Mouse (Mus musculus): Measurements from ENCODE around the gene C130050O18Rik. TPM values are rescaled to one million over a fixed set of nuclear protein-coding genes. Genes with fewer than 3 reads are reported as not detected.

Gene C130050O18Rik
- polyA plus RNA-seq, 1 experiment: 0.20 TPM

GRCm38 (mm10) chr5:139410056-139410455 lies 5.0 kb downstream of the C130050O18Rik start:
- Histone ChIP-seq H3K79me2 (ENCODE audit: control insufficient read depth, insufficient read depth) (no peaks in the 10 kb centered on the region), H3K36me3 (ENCODE audit: control insufficient read depth, insufficient read depth) (no peaks in the 10 kb centered on the region), H3ac (ENCODE audit: control insufficient read depth, insufficient read length, low read depth) (no peak overlapping the region), H3K79me3 (ENCODE audit: low read depth) (no peaks in the 10 kb centered on the region), H3K27me3 (ENCODE audit: control insufficient read depth, insufficient read depth, insufficient read length) (no peaks in the 10 kb centered on the region), H3K4me3 (ENCODE audit: insufficient read depth, poor library complexity, severe bottlenecking) (no peak overlapping the region)
- TF ChIP-seq MYOG (IDR thresholded peaks at IDR 0.05; ENCODE audit: control insufficient read depth, extremely low read depth, insufficient read length): no peak

GRCm38 (mm10) chr5:139411117-139411516 lies 6.0 kb downstream of the C130050O18Rik start:
- Histone ChIP-seq H3K4me3 (ENCODE audit: insufficient read depth, poor library complexity, severe bottlenecking) (no peak overlapping the region), H3K27me3 (ENCODE audit: control insufficient read depth, insufficient read depth, insufficient read length) (no peaks in the 10 kb centered on the region), H3K36me3 (ENCODE audit: control insufficient read depth, insufficient read depth) (no peaks in the 10 kb centered on the region), H3ac (ENCODE audit: control insufficient read depth, insufficient read length, low read depth) (no peak overlapping the region), H3K79me3 (ENCODE audit: low read depth) (no peaks in the 10 kb centered on the region), H3K79me2 (ENCODE audit: control insufficient read depth, insufficient read depth) (no peaks in the 10 kb centered on the region)
- TF ChIP-seq MYOG (IDR thresholded peaks at IDR 0.05; ENCODE audit: control insufficient read depth, extremely low read depth, insufficient read length) (no peak), FOSL1 (IDR thresholded peaks at IDR 0.05; ENCODE audit: insufficient read depth, low read length, poor library complexity, severe bottlenecking) (no peak), MYOD1 (IDR thresholded peaks at IDR 0.05; ENCODE audit: control insufficient read depth, insufficient read length, low read depth) (no peak), MAX (IDR thresholded peaks at IDR 0.05) (no peak), CTCF (IDR thresholded peaks at IDR 0.05; ENCODE audit: control insufficient read depth, insufficient read depth, insufficient read length) (no peak), CEBPB (IDR thresholded peaks at IDR 0.05; ENCODE audit: low read depth) (no peak), USF1 (IDR thresholded peaks at IDR 0.05; ENCODE audit: low read depth) (no peak)

- no peak overlapping the region for H3ac ChIP-seq (ENCODE audit: control insufficient read depth, insufficient read length, low read depth)
- TF ChIP-seq MYOD1 (IDR thresholded peaks at IDR 0.05; ENCODE audit: control insufficient read depth, insufficient read length, low read depth) (no peak), FOSL1 (IDR thresholded peaks at IDR 0.05; ENCODE audit: insufficient read depth, low read length, poor library complexity, severe bottlenecking) (no peak), MYOG (IDR thresholded peaks at IDR 0.05; ENCODE audit: control insufficient read depth, extremely low read depth, insufficient read length) (no peak)
- H3K79me3 ChIP-seq (ENCODE audit: low read depth): no peaks in the 10 kb centered on the region
- H3K27me3 ChIP-seq (ENCODE audit: control insufficient read depth, insufficient read depth, insufficient read length): no peaks in the 10 kb centered on the region
- H3K4me3 ChIP-seq (ENCODE audit: insufficient read depth, poor library complexity, severe bottlenecking): no peak overlapping the region
- H3K36me3 ChIP-seq (ENCODE audit: control insufficient read depth, insufficient read depth): no peaks in the 10 kb centered on the region
- H3K79me2 ChIP-seq (ENCODE audit: control insufficient read depth, insufficient read depth): no peaks in the 10 kb centered on the region
Observed at GRCm38 (mm10) chr5:139411665-139412314, 6.7 kb downstream of the C130050O18Rik start.

- Histone ChIP-seq H3K4me3 (ENCODE audit: insufficient read depth, poor library complexity, severe bottlenecking) (no peak overlapping the region), H3K79me2 (ENCODE audit: control insufficient read depth, insufficient read depth) (no peaks in the 10 kb centered on the region), H3ac (ENCODE audit: control insufficient read depth, insufficient read length, low read depth) (no peak overlapping the region), H3K79me3 (ENCODE audit: low read depth) (no peaks in the 10 kb centered on the region), H3K36me3 (ENCODE audit: control insufficient read depth, insufficient read depth) (no peaks in the 10 kb centered on the region), H3K27me3 (ENCODE audit: control insufficient read depth, insufficient read depth, insufficient read length) (no peaks in the 10 kb centered on the region)
- TF ChIP-seq FOSL1 (IDR thresholded peaks at IDR 0.05; ENCODE audit: insufficient read depth, low read length, poor library complexity, severe bottlenecking): no peak
- TF ChIP-seq USF1 (IDR thresholded peaks at IDR 0.05; ENCODE audit: low read depth): no peak
- TF ChIP-seq CTCF (IDR thresholded peaks at IDR 0.05; ENCODE audit: control insufficient read depth, insufficient read depth, insufficient read length): no peak
- TF ChIP-seq MYOD1 (IDR thresholded peaks at IDR 0.05; ENCODE audit: control insufficient read depth, insufficient read length, low read depth): no peak
- TF ChIP-seq MYOG (IDR thresholded peaks at IDR 0.05; ENCODE audit: control insufficient read depth, extremely low read depth, insufficient read length): no peak
- TF ChIP-seq CEBPB (IDR thresholded peaks at IDR 0.05; ENCODE audit: low read depth): no peak
- TF ChIP-seq MAX (IDR thresholded peaks at IDR 0.05): no peak
Observed at GRCm38 (mm10) chr5:139413545-139413944, 8.5 kb downstream of the C130050O18Rik start.

GRCm38 (mm10) chr5:139415001-139415400 lies 9.9 kb downstream of the C130050O18Rik start:
- Histone ChIP-seq H3K79me2 (ENCODE audit: control insufficient read depth, insufficient read depth) (no peaks in the 10 kb centered on the region), H3K36me3 (ENCODE audit: control insufficient read depth, insufficient read depth) (no peaks in the 10 kb centered on the region), H3ac (ENCODE audit: control insufficient read depth, insufficient read length, low read depth) (no peak overlapping the region), H3K4me3 (ENCODE audit: insufficient read depth, poor library complexity, severe bottlenecking) (no peak overlapping the region), H3K79me3 (ENCODE audit: low read depth) (no peaks in the 10 kb centered on the region), H3K27me3 (ENCODE audit: control insufficient read depth, insufficient read depth, insufficient read length) (no peaks in the 10 kb centered on the region)
- TF ChIP-seq CTCF (IDR thresholded peaks at IDR 0.05; ENCODE audit: control insufficient read depth, insufficient read depth, insufficient read length): no peak
- TF ChIP-seq MYOG (IDR thresholded peaks at IDR 0.05; ENCODE audit: control insufficient read depth, extremely low read depth, insufficient read length): no peak
- no peak for TF ChIP-seq USF1 (IDR thresholded peaks at IDR 0.05; ENCODE audit: low read depth)
- TF ChIP-seq CEBPB (IDR thresholded peaks at IDR 0.05; ENCODE audit: low read depth): no peak
- TF ChIP-seq MYOD1 (IDR thresholded peaks at IDR 0.05; ENCODE audit: control insufficient read depth, insufficient read length, low read depth): no peak
- TF ChIP-seq FOSL1 (IDR thresholded peaks at IDR 0.05; ENCODE audit: insufficient read depth, low read length, poor library complexity, severe bottlenecking): no peak
- TF ChIP-seq MAX (IDR thresholded peaks at IDR 0.05): no peak

GRCm38 (mm10) chr5:139416942-139417341 lies 11.9 kb downstream of the C130050O18Rik start:
- H3ac ChIP-seq (ENCODE audit: control insufficient read depth, insufficient read length, low read depth): no peak overlapping the region
- no peaks in the 10 kb centered on the region for H3K79me2 ChIP-seq (ENCODE audit: control insufficient read depth, insufficient read depth)
- H3K36me3 ChIP-seq (ENCODE audit: control insufficient read depth, insufficient read depth): no peaks in the 10 kb centered on the region
- H3K4me3 ChIP-seq (ENCODE audit: insufficient read depth, poor library complexity, severe bottlenecking): no peak overlapping the region
- no peaks in the 10 kb centered on the region for H3K27me3 ChIP-seq (ENCODE audit: control insufficient read depth, insufficient read depth, insufficient read length)
- peaks cover under 1% of the 10 kb centered on the region for H3K79me3 ChIP-seq (ENCODE audit: low read depth)
- TF ChIP-seq MAX (IDR thresholded peaks at IDR 0.05) (no peak), MYOG (IDR thresholded peaks at IDR 0.05; ENCODE audit: control insufficient read depth, extremely low read depth, insufficient read length) (no peak), FOSL1 (IDR thresholded peaks at IDR 0.05; ENCODE audit: insufficient read depth, low read length, poor library complexity, severe bottlenecking) (no peak), CTCF (IDR thresholded peaks at IDR 0.05; ENCODE audit: control insufficient read depth, insufficient read depth, insufficient read length) (no peak), USF1 (IDR thresholded peaks at IDR 0.05; ENCODE audit: low read depth) (no peak)
